Mouse (Mus musculus) kidney, adult 9 months (tissue): ENCODE measurements at regions not wholly inside any gene's neighbourhood (a gene's known extent, or its start where the extent isn't known, plus 50 kb on each side); places are given as distances from the start of the nearest gene placed in this dataset.
"Not testable (repeated sequence)": the region's sequence is repeated elsewhere in the genome, so short reads cannot be mapped to it uniquely, and the experiment has no call there.

Experiments
- DNase-seq: peaks from one replicate; pipeline ENCODE4 v3.0.0; 2022

DNA sequence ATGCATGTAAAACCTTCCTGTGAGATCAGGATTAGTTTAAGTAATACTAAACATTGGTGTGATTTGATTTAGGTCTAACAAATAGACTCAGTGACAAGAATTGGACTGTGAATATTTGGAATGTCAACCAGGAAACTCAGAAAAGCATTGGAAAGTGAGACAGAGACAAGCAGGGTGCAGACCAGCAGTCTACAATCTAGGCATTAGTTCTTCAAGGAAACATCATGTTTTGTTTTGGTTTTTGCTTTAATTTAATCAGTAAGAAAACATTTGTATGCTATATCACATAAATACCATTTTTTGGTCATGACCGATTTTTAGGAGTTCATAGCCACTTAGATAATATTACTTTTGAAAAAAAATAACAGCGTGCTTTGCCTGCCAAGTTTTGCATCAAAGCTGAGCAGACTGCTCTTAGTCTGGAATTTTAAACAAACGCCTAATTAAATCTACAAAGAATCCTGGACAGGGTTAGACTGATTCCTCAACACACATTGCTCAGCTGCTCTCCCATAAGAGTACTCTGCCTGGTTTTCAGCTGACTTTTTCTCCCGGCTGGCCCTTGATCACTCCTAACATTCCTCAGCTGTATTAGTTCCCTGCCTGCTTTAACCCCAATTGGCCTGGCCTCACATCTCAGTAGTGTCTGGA, 396.5 kb upstream of the Kcnh7 start:
- DNase-seq = no peak

DNA sequence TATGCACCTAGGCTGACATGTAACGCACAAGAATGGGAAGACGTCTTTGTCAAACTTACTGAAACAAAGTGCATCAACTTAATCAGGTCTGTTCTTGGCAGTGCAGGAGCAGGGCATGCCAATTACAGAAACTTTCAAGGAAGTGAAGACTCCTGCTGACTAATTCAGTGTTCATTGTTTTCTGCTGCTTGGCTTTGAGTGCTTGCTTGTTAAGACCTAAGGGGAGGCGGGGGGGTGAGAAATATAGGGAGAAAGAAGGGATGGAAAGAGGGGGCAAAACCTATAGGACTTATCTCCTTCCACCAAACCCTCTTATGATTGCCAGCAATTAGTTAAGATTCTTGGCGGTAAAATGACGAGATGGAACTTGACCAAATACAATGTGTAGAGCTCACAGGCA, 391.1 kb upstream of the Kcnh7 start:
- no peak for DNase-seq

DNA sequence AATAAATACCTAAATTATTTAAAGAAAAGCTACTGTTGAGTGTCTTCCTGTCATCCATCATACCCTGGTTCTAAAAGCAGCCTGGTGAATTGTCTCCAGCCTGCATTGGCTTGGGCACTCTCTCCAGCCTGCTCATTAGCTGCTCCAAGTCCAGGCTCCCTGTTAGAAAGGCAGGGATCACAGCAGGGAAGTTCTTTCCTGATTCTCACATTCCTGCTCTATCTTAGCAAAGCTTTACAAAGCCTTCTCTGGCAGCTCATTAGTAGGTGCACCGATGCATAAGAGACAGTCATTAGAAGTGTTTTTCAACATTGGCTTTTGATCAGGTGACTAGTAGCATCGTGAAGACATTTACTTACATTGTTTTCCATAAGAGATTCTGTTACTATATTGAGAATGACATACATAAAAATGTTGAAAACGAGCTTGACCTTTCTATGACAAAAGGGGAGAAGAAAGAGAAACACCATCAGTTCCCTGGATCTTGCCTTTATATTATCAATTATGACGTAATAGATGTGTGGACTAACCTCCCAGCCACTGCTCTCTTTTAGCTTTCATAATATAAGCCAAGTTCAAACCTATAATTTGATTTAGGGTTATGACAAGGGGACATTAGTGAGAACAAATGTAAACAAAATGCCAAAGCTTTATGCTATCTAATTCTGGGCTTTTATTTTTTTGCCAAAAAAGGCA, 390.1 kb upstream of the Kcnh7 start:
- no peak for DNase-seq

- DNase-seq = no peak
These were observed 389.1 kb upstream of the Kcnh7 start for GRCm38 (mm10) chr2:63573015-63573807.

GRCm38 (mm10) chr2:63556858-63557419, 372.9 kb upstream of the Kcnh7 start:
- DNase-seq = no peak

DNA sequence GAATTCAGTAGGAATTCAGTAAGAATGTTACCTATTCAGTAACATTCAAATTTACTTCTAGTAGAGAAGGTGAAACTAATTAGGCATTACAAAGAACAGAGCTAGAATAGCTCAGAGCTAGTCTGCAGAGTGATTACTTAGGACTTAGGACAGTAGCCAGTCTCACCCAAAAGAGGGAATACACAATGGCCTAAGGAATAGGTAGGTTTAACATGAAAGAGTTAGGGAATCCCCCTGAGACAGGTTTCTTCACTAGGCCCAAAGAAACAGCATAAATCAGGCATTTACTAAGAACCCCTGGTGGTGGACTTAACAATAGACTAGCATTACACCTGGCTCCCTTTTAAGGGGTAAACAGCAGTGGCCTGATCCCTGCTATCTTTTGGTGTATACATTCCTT, 357.7 kb upstream of the Kcnh7 start:
- DNase-seq = not testable (repeated sequence)

- DNase-seq = no peak
These were observed 334.4 kb upstream of the Kcnh7 start for GRCm38 (mm10) chr2:63518534-63518933.

GRCm38 (mm10) chr2:63513554-63514226, 329.6 kb upstream of the Kcnh7 start:
- DNase-seq = peak; percentile 31

DNA sequence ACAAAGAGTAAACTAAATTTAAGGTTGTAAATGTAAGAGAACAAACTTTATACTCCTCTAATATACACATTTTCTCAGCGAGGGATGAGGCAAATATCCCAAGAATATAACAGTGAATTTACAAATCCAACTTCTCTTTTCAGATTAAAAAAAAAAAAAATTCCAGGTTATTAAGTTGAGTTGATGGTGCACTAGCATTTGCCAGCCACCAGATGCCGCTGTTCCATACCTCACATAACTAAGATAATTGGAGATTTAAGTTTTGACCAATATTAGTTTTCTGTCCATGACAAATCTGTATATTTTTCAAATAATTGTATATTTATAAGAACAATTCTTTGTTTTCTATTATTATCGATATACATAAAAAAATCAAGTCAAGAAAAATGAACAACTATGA, 319.9 kb upstream of the Kcnh7 start:
- no peak for DNase-seq

- no peak for DNase-seq
These were observed 292.3 kb upstream of the Kcnh7 start for GRCm38 (mm10) chr2:63476411-63476810.

- no peak for DNase-seq
These were observed 291.2 kb upstream of the Kcnh7 start for GRCm38 (mm10) chr2:63475255-63475654.

DNA sequence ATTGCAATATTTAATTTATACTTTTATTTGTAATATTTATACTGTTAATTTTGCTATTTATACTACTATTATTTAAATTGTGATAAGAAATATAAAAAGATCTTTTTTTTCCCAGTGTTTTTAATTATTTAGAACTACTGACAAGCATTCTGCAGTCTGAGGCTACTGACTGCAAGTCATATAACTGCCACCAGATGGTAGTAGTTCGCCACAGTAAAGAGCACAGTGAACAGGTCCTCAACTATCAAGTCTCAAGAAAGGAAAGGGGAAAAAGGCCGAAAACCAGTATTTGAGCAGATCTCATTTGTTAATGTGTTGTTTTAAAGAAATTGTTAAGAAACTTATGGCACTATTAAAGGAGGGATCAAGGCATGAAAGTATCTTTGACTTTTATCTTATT, 289.6 kb upstream of the Kcnh7 start:
- peak; percentile 43 for DNase-seq

DNA sequence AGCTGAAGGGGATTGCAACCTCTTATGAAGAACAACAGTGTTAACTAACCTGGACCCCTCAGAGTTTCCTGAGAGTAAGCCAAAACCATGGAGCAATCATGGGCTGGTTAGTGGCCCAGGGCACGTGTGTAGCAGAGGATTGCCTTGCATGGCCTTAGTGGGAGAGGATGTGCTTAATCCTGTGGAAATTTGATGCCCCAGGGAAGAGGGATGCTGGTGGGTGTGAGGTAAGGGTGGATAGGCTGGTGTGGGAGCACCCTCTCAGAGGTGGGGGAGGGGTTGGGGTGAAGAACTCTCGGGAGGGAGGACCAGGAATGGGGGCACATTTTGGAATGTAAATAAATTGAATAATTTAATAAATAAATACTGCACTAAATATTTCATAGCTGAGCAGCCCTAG, 288.2 kb upstream of the Kcnh7 start:
- no peak for DNase-seq

DNA sequence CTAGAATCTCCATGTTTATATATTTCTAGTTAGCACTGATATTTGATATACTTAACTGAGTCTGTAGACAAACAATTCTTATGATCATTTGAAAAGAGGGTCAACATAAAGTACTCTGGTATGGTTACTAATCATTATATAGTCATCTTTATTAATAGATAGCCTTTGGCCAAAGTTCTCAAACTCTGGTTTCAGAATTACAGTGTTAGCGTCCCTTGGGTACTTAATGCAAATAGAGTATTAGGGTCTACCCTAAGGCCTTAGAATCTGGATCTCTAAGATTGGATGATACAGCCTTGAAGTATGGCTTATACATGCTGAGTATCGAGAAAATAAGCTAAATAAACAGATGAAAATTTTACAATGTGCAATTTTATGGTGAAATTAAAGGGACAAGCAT, 275.0 kb upstream of the Kcnh7 start:
- no peak for DNase-seq

- DNase-seq = no peak
These were observed 270.4 kb upstream of the Kcnh7 start for GRCm38 (mm10) chr2:63454263-63455011.

- no peak for DNase-seq
These were observed 268.8 kb upstream of the Kcnh7 start for GRCm38 (mm10) chr2:63452891-63453290.

DNA sequence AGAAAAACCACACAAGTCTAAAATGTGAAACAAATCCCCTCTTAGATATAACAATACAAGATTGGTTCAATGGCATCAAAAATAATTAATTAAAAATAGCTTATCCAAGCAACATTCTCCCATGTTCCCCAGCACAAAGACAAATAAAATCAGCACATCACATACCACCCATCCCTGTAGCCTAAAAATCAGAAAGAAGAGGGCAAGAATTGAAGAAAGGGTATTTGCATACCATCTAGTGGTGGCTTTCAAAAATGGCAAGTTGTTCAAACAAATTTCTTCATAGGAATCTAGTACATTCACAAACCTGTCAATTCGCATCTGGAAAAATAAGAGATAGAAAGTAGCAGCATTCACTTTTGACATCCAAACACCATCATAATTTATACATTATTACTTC, 268.1 kb upstream of the Kcnh7 start:
- peak; percentile 2 for DNase-seq

- DNase-seq = no peak
These were observed 250.2 kb upstream of the Kcnh7 start for GRCm38 (mm10) chr2:63434327-63434726.

DNA sequence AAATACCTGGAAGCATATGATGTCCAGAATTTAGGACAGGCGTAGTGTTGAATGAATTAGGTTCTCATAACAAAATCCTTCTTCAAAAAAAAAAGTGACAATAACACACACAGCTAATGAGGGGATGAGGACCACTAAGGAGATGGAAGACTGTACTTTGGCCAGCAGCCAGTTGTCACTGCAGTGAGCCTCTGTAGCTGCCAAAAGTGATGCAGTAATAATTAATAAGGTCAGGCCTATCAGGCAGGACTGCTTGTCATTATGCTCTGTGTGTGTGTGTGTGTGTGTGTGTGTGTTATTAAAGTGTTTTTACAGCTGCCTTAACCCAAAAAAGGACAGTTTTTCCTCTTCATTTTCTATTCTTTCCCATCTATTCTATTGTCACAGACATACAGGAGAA, 221.3 kb upstream of the Kcnh7 start:
- no peak for DNase-seq
